Mouse (Mus musculus) lung, postnatal 25 days (tissue): ENCODE measurements around the gene Irf6.

ENCODE experiments used
- DNase-seq: peaks from one replicate; pipeline ENCODE4 v3.0.0; 2022; ENCODE audit warnings: low spot score

Irf6 gene

GRCm38 (mm10) chr1:193200640-193201382 is 47.9 kb downstream of the Irf6 start:
- DNase-seq: peak; percentile 36

GRCm38 (mm10) chr1:193201383-193201778 is 48.5 kb downstream of the Irf6 start, which contains the start of gene Traf3ip3:
TSS of gene Traf3ip3 (minus strand) at chr1:193201703.
- DNase-seq: peak; percentile 85

- no peak for DNase-seq
Measured at GRCm38 (mm10) chr1:193203821-193204220, 50.9 kb downstream of the Irf6 start.

GRCm38 (mm10) chr1:193205431-193205830 is 52.5 kb downstream of the Irf6 start:
- no peak for DNase-seq

- DNase-seq: no peak
Measured at GRCm38 (mm10) chr1:193207503-193207902, 54.6 kb downstream of the Irf6 start, which contains the start of gene Lamb3. TSS of gene Lamb3 (plus strand) at chr1:193207699.

- peak; percentile 44 for DNase-seq
Measured at GRCm38 (mm10) chr1:193208178-193208577, 55.3 kb downstream of the Irf6 start.

GRCm38 (mm10) chr1:193211371-193211770 is 58.5 kb downstream of the Irf6 start:
- no peak for DNase-seq

GRCm38 (mm10) chr1:193214053-193214452 is 61.1 kb downstream of the Irf6 start:
- peak; percentile 40 for DNase-seq

- no peak for DNase-seq
Measured at GRCm38 (mm10) chr1:193216000-193216399, 63.1 kb downstream of the Irf6 start.

GRCm38 (mm10) chr1:193220408-193220807 is 67.5 kb downstream of the Irf6 start:
- no peak for DNase-seq
